Mouse (Mus musculus) megakaryocyte, embryonic 14.5 days (primary cell): ENCODE results near the gene Clec2d.

Experiments used
- FLI1 ChIP-seq: IDR thresholded peaks from 2 replicates; pipeline ENCODE4 v1.6.1; 2012; ENCODE audit warnings: low read length, inconsistent platforms, mixed read lengths
- GATA1 ChIP-seq: IDR thresholded peaks from 3 replicates; pipeline ENCODE4 v1.6.1; 2012; ENCODE audit warnings: mixed read lengths, low read length, inconsistent platforms, borderline replicate concordance

DNA sequence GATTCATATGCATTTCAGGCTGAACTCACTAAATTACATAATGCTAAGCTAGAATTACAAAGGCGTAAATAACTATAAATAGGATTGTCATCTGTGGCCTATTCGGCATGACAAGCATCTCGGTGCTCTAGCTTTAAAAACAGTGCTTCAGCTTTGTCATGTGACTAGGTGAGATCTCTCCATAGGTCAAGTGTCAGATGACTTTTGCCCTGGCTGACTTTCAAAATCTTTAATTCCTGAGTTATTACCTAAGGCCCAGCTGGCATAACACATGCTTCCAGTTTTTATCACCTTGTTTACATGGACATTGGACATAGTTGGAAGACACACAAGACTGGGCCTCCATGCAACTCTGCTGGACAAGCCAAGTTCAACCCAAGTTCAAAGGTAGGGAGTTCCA, 20.3 kb upstream of the Clec2d start:
- TF ChIP-seq GATA1: no peak
- TF ChIP-seq FLI1: no peak
